Mouse (Mus musculus) liver, postnatal 0 days (tissue): Measurements from ENCODE around the gene 4632433K11Rik.

Source experiments
- CTCF ChIP-seq: sonication (generic); IDR thresholded peaks from 2 replicates; pipeline ENCODE4 v1.5.1; 2016; ENCODE audit warnings: antibody characterized with exemption, low read depth
- EP300 ChIP-seq: IDR thresholded peaks from 2 replicates; pipeline ENCODE4 v1.6.1; 2016; ENCODE audit warnings: antibody characterized with exemption, low read depth, mild to moderate bottlenecking

- TF ChIP-seq EP300 = no peak
- TF ChIP-seq CTCF = no peak
These were observed 1.7 kb downstream of the 4632433K11Rik start for GRCm38 (mm10) chr7:5035628-5036027.
